Mouse (Mus musculus): ENCODE measurements around the gene Adora2b. TPM values are rescaled to one million over a fixed set of nuclear protein-coding genes. Genes with fewer than 3 reads are reported as not detected.

Adora2b gene
- total and polyA plus RNA-seq, 3 experiments: 2.2 to 3.2 TPM; not detected in 1

- TF ChIP-seq RCOR1 (IDR thresholded peaks at IDR 0.05; ENCODE audit: low read depth, low read length): no peak
- no peak for TF ChIP-seq ETS1 (IDR thresholded peaks at IDR 0.05; ENCODE audit: low read depth, low read length)
- no peak for TF ChIP-seq POLR2A (IDR thresholded peaks at IDR 0.05; ENCODE audit: control insufficient read depth in 1 of 2, insufficient read depth in 1 of 2, low read depth in 1 of 2, low read length in 2 of 2, poor library complexity in 1 of 2)
- no peak for TF ChIP-seq SMC3 (IDR thresholded peaks at IDR 0.05; ENCODE audit: low read depth, low read length)
Observed at GRCm38 (mm10) chr11:62259214-62259613, 10.4 kb downstream of the Adora2b start (continued).

- DNase-seq (ENCODE audit: low read depth, low spot score): no peak
- H3K27me3 ChIP-seq (ENCODE audit: control insufficient read depth in 1 of 2, insufficient read depth in 2 of 2, low read length in 2 of 2): no peaks in the 10 kb centered on the region
- H3K9ac ChIP-seq (ENCODE audit: control insufficient read depth, low read depth, low read length, poor library complexity, severe bottlenecking): no peak overlapping the region
- no peak overlapping the region for H3K27ac ChIP-seq (ENCODE audit: control insufficient read depth, low read depth, low read length)
- TF ChIP-seq ZKSCAN1 (IDR thresholded peaks at IDR 0.05; ENCODE audit: low read depth, low read length): no peak
- no peak for TF ChIP-seq POLR2A (IDR thresholded peaks at IDR 0.05; ENCODE audit: control insufficient read depth in 1 of 2, insufficient read depth in 1 of 2, low read depth in 1 of 2, low read length in 2 of 2, poor library complexity in 1 of 2)
- TF ChIP-seq NRF1 (IDR thresholded peaks at IDR 0.05; ENCODE audit: insufficient read depth, low read depth, low read length, poor library complexity, severe bottlenecking): no peak
- H3K79me2 ChIP-seq (ENCODE audit: control insufficient read depth, insufficient read depth, low read length, poor library complexity): no peaks in the 10 kb centered on the region
- H3K36me3 ChIP-seq (ENCODE audit: control insufficient read depth in 1 of 2, insufficient read depth in 2 of 2, low read length in 2 of 2): no peaks in the 10 kb centered on the region
- no peak overlapping the region for H3K4me3 ChIP-seq (ENCODE audit: control insufficient read depth in 1 of 2, insufficient read depth in 1 of 2, low read depth in 2 of 2, low read length in 2 of 2)
- no peaks in the 10 kb centered on the region for H3K9me3 ChIP-seq (replicated peaks; ENCODE audit: insufficient read depth, low read length)
- H3K4me1 ChIP-seq (ENCODE audit: control insufficient read depth in 1 of 2, insufficient read depth in 2 of 2, low read length in 2 of 2): no peaks in the 10 kb centered on the region
Observed at GRCm38 (mm10) chr11:62263599-62263998, 14.8 kb downstream of the Adora2b start.

GRCm38 (mm10) chr11:62264018-62264417, 15.2 kb downstream of the Adora2b start:
- H3K79me2 ChIP-seq (ENCODE audit: control insufficient read depth, insufficient read depth, low read length, poor library complexity): no peaks in the 10 kb centered on the region
- H3K27ac ChIP-seq (ENCODE audit: control insufficient read depth, low read depth, low read length): no peak overlapping the region
- H3K36me3 ChIP-seq (ENCODE audit: control insufficient read depth in 1 of 2, insufficient read depth in 2 of 2, low read length in 2 of 2): no peaks in the 10 kb centered on the region
- DNase-seq (ENCODE audit: low read depth, low spot score): no peak
- H3K4me1 ChIP-seq (ENCODE audit: control insufficient read depth in 1 of 2, insufficient read depth in 2 of 2, low read length in 2 of 2): no peaks in the 10 kb centered on the region
- TF ChIP-seq CHD1 (IDR thresholded peaks at IDR 0.05; ENCODE audit: low read depth, low read length): no peak
- TF ChIP-seq ZC3H11A (IDR thresholded peaks at IDR 0.05; ENCODE audit: low read depth, low read length): no peak
- TF ChIP-seq USF2 (IDR thresholded peaks at IDR 0.05; ENCODE audit: borderline replicate concordance in 1 of 2, insufficient read depth in 1 of 2, low read depth in 1 of 2, low read length in 2 of 2): no peak
- no peak for TF ChIP-seq UBTF (IDR thresholded peaks at IDR 0.05; ENCODE audit: borderline replicate concordance, insufficient read depth, low read depth, low read length)
- no peak for TF ChIP-seq POLR2AphosphoS5 (IDR thresholded peaks at IDR 0.05; ENCODE audit: borderline replicate concordance, low read depth, low read length)
- TF ChIP-seq SMC3 (IDR thresholded peaks at IDR 0.05; ENCODE audit: low read depth, low read length): no peak
- no peak overlapping the region for H3K4me3 ChIP-seq (ENCODE audit: control insufficient read depth in 1 of 2, insufficient read depth in 1 of 2, low read depth in 2 of 2, low read length in 2 of 2)
- no peaks in the 10 kb centered on the region for H3K27me3 ChIP-seq (ENCODE audit: control insufficient read depth in 1 of 2, insufficient read depth in 2 of 2, low read length in 2 of 2)
- H3K9ac ChIP-seq (ENCODE audit: control insufficient read depth, low read depth, low read length, poor library complexity, severe bottlenecking): no peak overlapping the region
- no peaks in the 10 kb centered on the region for H3K9me3 ChIP-seq (replicated peaks; ENCODE audit: insufficient read depth, low read length)

- Histone ChIP-seq H3K9me3 (replicated peaks; ENCODE audit: insufficient read depth, low read length) (no peaks in the 10 kb centered on the region), H3K27me3 (ENCODE audit: control insufficient read depth in 1 of 2, insufficient read depth in 2 of 2, low read length in 2 of 2) (no peaks in the 10 kb centered on the region), H3K79me2 (ENCODE audit: control insufficient read depth, insufficient read depth, low read length, poor library complexity) (no peaks in the 10 kb centered on the region), H3K4me3 (ENCODE audit: control insufficient read depth in 1 of 2, insufficient read depth in 1 of 2, low read depth in 2 of 2, low read length in 2 of 2) (no peak overlapping the region), H3K27ac (ENCODE audit: control insufficient read depth, low read depth, low read length) (no peak overlapping the region), H3K4me1 (ENCODE audit: control insufficient read depth in 1 of 2, insufficient read depth in 2 of 2, low read length in 2 of 2) (no peaks in the 10 kb centered on the region), H3K9ac (ENCODE audit: control insufficient read depth, low read depth, low read length, poor library complexity, severe bottlenecking) (no peak overlapping the region), H3K36me3 (ENCODE audit: control insufficient read depth in 1 of 2, insufficient read depth in 2 of 2, low read length in 2 of 2) (no peaks in the 10 kb centered on the region)
- TF ChIP-seq MAFK (IDR thresholded peaks at IDR 0.05; ENCODE audit: borderline replicate concordance, low read depth, low read length) (no peak), MYB (IDR thresholded peaks at IDR 0.05; ENCODE audit: low read depth, low read length) (no peak), EP300 (IDR thresholded peaks at IDR 0.05; ENCODE audit: low read depth in 1 of 2, low read length in 2 of 2) (no peak), SMC3 (IDR thresholded peaks at IDR 0.05; ENCODE audit: low read depth, low read length) (no peak), POLR2AphosphoS5 (IDR thresholded peaks at IDR 0.05; ENCODE audit: borderline replicate concordance, low read depth, low read length) (no peak), MAX (IDR thresholded peaks at IDR 0.05; ENCODE audit: low read length) (no peak), KAT2A (conservative IDR thresholded peaks at IDR 0.05; ENCODE audit: low read depth, low read length) (no peak), USF2 (IDR thresholded peaks at IDR 0.05; ENCODE audit: borderline replicate concordance in 1 of 2, insufficient read depth in 1 of 2, low read depth in 1 of 2, low read length in 2 of 2) (no peak), RCOR1 (IDR thresholded peaks at IDR 0.05; ENCODE audit: low read depth, low read length) (no peak), CHD2 (IDR thresholded peaks at IDR 0.05; ENCODE audit: low read length) (no peak), MYC (IDR thresholded peaks at IDR 0.05; ENCODE audit: low read depth, low read length) (no peak)
- no peak for DNase-seq (ENCODE audit: low read depth, low spot score)
Observed at GRCm38 (mm10) chr11:62265642-62266041, 16.9 kb downstream of the Adora2b start.
